Mouse (Mus musculus) fibroblast of lung, adult 2 months (primary cell): ENCODE measurements around the gene Gm49450.
A peak's percentile ranks its signal among the peaks of the same experiment; 100 is the strongest.

Source experiments
- DNase-seq: peaks from one replicate; pipeline ENCODE4 v3.0.0-alpha.2; 2011; ENCODE audit warnings: low read depth

Gm49450 gene

GRCm38 (mm10) chr15:98953401-98954356 is at the start of gene Gm49450, which contains the start of gene Tuba1a:
TSS of gene Gm49450 (minus strand) at chr15:98953551.
TSS of gene Tuba1a (minus strand) at chr15:98953703.
- DNase-seq, result peak; percentile 96

GRCm38 (mm10) chr15:99001451-99001931 is 48.1 kb upstream of the Gm49450 start:
- DNase-seq, result no peak

- DNase-seq, result no peak
Observed at GRCm38 (mm10) chr15:99000535-99001283, 47.4 kb upstream of the Gm49450 start.

- no peak for DNase-seq
Observed at GRCm38 (mm10) chr15:98998775-98999157, 45.4 kb upstream of the Gm49450 start.

DNA sequence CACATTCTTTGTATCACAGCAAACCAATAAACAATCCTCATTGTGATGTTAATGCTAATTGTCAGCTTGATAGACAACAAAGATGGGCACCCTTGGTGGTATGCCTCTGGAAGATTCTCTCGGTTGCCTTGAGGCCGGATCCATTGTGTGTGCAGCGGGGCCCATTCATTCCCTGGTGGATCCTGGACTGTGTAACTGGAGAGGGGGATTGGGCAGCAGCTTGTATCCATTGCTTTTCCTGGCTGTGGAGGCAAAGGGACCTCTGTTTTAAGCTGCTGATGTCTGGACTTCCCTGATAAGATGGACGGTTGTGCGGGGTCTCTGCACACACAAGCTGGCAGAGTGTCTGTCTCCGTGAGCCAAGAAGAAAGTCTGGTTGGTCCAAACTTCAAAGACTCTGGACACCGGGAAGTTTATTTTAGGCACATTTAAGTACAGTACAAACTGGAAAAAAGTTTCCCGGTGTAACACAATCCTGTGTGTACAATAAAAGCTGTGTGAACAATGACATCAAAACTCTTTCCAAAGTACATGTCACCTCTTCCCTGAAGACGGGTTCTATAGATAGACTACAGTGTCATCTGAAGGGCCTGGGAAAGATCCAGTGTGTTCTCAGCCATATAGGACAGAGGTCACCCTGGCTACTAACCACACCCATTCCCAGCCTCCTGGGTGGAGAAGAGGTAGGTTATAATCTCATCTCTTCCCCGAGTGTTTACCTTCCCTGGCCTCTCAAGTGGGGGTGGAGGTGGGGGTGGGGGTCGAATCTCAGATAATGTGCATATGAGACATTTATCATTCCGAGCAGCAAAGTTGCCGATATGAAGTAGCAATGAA is 44.8 kb upstream of the Gm49450 start:
- no peak for DNase-seq

GRCm38 (mm10) chr15:98996840-98997239 is 43.5 kb upstream of the Gm49450 start:
- no peak for DNase-seq

GRCm38 (mm10) chr15:98994957-98995520 is 41.7 kb upstream of the Gm49450 start:
- no peak for DNase-seq

GRCm38 (mm10) chr15:98993865-98994264 is 40.5 kb upstream of the Gm49450 start:
- peak; percentile 85 for DNase-seq

DNA sequence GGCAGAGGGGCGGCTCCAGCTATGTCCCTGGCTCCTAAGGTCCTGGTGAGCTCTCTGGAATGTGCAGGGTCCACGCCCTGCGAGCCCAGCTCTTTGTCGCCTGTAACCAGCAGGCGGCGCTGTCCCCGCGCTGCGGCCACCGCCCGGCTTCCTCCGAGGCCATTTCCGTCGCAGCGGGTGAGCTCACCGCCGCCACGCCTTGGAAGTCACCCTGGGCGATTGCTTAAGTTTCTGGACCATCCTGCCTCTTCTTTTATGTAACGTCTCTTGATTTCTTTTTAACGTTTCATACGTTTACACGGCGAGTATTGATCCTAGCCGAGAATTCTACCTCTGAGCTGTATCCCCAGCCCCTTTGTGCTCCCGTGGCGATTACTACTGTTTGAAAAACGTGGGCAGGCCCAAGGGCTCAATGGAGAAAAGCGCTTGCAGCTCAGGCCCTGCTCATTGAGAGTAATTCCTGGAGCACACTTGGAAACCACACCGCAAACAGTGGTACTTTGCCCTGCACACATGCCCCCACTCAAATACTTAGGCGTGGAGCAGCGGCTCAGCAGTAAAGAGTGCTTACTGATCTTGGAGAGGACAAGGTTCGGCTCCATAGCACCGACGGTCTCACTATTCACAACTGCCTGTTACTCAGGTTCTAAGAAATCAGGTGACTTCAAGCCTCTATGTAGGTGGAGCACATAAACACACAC is 39.9 kb upstream of the Gm49450 start:
- no peak for DNase-seq

DNA sequence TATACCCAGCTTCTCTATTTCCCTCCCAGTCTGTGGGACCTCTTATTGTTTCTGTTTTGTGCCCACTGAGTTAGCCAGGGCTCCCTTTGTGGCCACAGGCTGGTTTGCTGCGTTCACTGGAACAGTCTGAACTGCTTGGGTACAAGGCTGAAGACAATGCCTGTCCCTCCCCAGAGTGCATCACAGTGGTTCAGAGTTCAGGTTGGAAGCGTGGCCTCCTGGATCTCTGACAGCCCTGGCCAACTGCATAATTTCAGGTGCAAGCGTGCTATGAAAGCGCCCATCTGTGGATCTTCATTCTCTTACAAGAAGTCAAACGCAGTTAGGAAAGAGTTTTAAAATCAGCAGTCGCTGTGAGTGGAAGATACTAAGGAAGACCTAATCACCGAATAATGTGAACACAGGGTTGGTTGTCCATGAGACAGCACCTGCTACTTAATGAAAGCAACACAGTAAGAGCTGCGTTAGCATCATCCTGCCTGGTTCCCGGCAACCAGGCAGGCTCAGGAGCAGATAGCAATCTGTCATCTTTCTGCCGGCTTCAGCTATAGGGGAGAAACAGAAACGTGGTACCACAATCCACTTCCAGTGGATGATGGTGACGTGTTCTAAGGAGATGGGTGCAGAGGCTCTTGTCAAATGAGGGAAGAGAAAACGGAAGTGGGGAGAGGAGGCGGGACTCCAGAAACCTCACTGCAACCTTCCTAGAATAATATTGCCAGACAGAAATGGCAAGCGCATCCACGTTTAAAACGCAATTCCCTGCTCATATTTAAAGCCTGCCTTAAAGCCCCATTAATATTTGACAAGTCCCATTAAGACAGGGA is 38.9 kb upstream of the Gm49450 start:
- DNase-seq, result no peak

- DNase-seq, result no peak
Observed at GRCm38 (mm10) chr15:98991540-98992050, 38.2 kb upstream of the Gm49450 start.

- DNase-seq, result no peak
Observed at GRCm38 (mm10) chr15:98990669-98991539, 37.6 kb upstream of the Gm49450 start.

- no peak for DNase-seq
Observed at GRCm38 (mm10) chr15:98989701-98990430, 36.5 kb upstream of the Gm49450 start.

DNA sequence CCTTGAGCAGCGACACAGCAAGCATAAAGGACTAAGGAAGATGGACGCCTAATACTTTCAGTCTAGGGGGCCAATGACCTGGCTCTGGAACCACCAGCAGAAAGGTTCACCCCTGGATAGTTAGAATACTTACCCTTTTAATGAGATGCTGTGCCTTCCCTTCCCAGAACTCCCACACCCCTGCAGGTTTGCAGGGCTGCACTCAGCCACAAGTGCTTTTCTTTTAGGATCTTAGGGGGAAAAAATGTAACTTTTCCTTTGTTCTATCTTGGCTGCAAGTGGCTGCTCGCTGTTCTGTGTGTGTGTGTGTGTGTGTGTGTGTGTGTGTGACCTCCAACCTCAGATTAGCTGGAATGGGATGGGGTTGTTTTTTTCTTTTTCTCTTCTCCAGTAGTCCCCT is 35.4 kb upstream of the Gm49450 start:
- no peak for DNase-seq

DNA sequence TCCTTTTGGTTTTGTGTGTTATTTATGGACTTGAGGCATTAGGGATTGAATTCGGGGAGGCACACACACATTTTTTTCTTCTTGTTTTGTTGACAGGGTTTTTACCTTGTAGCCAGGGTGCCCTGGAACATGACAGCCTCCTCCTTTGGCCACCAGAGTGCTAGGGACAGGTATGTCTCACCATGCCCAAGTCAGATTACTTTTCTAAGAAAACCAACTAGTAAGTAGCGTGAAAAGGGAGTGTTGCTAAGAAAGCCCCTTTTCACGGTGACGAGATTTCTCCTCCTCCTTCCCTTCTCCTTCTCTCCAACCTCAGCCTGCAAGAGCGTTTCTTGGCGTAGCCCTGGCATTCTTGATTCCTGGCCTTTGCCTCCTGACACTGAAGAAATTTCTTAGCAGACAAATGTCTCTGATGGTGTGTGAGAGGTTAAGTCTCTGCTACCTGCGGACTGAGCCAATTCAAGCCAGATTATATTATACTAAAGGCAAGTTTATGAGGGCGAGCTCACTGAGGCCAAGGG is 34.4 kb upstream of the Gm49450 start:
- no peak for DNase-seq

DNA sequence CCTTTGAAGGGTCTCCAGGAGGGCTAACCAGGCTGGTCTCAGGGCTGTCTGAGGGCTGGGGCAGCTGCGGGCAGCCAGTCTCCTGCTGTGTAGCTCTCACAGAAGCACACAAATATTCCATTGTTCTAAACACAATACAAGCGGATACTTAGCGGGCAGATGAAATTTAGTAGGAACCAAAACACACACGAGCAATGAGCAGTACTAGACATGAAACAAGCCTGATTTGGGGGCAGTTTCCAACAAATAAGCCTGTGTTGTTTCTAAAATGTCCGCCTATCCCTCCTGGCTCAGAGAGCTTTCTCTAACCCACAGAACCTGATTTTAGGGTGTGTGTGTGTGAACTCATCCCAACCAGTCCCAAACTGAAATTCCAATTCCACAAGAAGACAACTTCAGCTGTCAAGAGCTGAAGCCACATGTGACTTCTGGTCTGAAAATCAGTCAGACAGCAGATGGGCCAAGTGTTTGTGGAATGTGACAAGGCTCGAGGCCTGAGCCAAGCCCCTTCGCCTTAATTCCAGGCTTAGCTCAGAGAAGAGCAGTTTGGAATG is 33.8 kb upstream of the Gm49450 start:
- no peak for DNase-seq

DNA sequence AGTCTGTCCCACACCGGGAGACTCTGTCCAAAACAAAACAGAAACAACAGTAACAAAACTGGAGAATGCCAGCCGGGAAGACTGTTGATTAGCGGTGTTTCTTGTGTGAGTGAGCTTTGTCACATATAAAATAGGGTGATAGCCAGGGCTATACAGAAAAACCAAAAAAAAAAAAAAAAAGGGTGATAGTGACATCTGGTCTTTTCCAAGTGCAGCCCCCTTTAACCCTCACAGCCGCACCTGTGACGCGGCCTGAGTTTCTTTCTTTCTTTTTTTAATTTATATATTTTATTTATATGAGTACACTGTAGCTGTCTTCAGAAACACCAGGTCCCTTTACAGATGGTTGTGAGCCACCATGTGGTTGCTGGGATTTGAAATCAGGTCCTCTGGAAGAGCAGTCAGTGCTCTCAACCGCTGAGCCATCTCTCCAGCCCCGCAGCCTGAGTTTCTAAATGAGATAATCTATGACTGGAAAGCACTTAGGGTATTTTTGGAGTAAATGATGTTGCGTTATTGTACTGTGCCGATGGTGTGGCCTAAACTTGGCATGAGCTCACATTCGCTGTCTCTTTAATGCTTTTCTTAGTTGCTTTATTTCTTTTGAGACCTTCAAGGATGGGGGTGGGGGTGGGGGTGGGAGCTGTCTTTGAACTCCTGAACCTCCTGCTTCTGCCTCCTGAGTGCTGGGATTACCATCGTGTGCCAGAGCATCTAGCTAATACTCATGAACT is 32.8 kb upstream of the Gm49450 start:
- no peak for DNase-seq
